8 mouse cellular contexts compared by ENCODE assay signal in genomic region chr9:48314194-48314593, GRCm38 (mm10). TPM values are rescaled to one million over a fixed set of nuclear protein-coding genes. Genes with fewer than 3 reads are reported as not detected.
DNase-seq lines count a peak whose midpoint lies in the region; ATAC-seq lines count a peak whose summit lies in the region.

No protein-coding gene starts in this region.

- peak overlapping the region; percentile 14; the same call in 1 of the 2 replicates for H3K4me2 ChIP-seq in neural tube, embryonic 14.5 days (ENCODE audit: low read depth, low read length)

- 16% methylated on average over 3 of the region's 3 CpGs for WGBS in neural tube, embryonic 14.5 days

- no peak overlapping the region for H3K4me3 ChIP-seq in neural tube, embryonic 14.5 days (ENCODE audit: low read depth, low read length)

- H3K9me3 ChIP-seq in neural tube, embryonic 14.5 days (ENCODE audit: control insufficient read depth, low read length), result no peaks in the 10 kb centered on the region

- H3K4me1 ChIP-seq in neural tube, embryonic 14.5 days (ENCODE audit: control insufficient read depth, insufficient read depth, low read length), result no peaks in the 10 kb centered on the region

- H3K36me3 ChIP-seq in neural tube, embryonic 14.5 days (ENCODE audit: control insufficient read depth, insufficient read depth, low read length), result no peaks in the 10 kb centered on the region

- H3K9ac ChIP-seq in neural tube, embryonic 14.5 days (replicated peaks; ENCODE audit: low read depth, low read length), result no peak overlapping the region

- DNase-seq in adrenal gland, postnatal 14 days, result peak; percentile 25
- no peak for DNase-seq in adrenal gland, postnatal 4 days (ENCODE audit: low spot score in 2 of 2)
- peak; percentile 4 for DNase-seq in ZHBTc4 (ENCODE audit: low read depth, low spot score)
- peak; percentile 27 to 32 for DNase-seq in heart, postnatal 14 days
- DNase-seq in layer of hippocampus, adult 9-11 months, result peak; percentile 8
- DNase-seq in spleen, postnatal 10 days (ENCODE audit: low spot score in 2 of 2), result no peak

- ATAC-seq in neural tube, embryonic 14.5 days (ENCODE audit: low read depth), result no peak; the same call in 1 of the 2 replicates
- no peak for ATAC-seq in megakaryocyte-erythroid progenitor cell, adult 5-6 weeks (replicated peaks; ENCODE audit: low FRiP score, low TSS enrichment, poor library complexity, severe bottlenecking)

- intact Hi-C loops in heart, postnatal 14 days (cut with DNase I), result no loop called here

- H3K27ac ChIP-seq in neural tube, embryonic 14.5 days (ENCODE audit: low read depth, low read length), result no peak overlapping the region

- H3K27me3 ChIP-seq in neural tube, embryonic 14.5 days (ENCODE audit: control insufficient read depth, insufficient read depth, low read length), result no peaks in the 10 kb centered on the region

RNA-seq across cellular contexts. Expression of gene Nxpe2, which starts 39.1 kb away (rescaled TPM):
- total RNA-seq in adrenal gland, postnatal 14 days (2021), result 4.9 and 8.0 TPM in 2 replicates
- 1 to 10 TPM; 6.3 to 9.2 TPM for total RNA-seq in adrenal gland, postnatal 4 days (2021)
- total RNA-seq in heart, postnatal 14 days (2021), result 1 to 10 TPM; 2.3 to 2.5 TPM
- polyA plus RNA-seq in neural tube, embryonic 14.5 days (2014; fragmentation: Nextera tagmentation; extraction: Ambion mirVana), result 0.77 and 1.2 TPM in 2 replicates
- total RNA-seq in megakaryocyte-erythroid progenitor cell, adult 5-6 weeks (2014; fragmentation: Nextera tagmentation), result 132 and 174 TPM in 2 replicates
- total RNA-seq in megakaryocyte-erythroid progenitor cell, adult 5-6 weeks (2017), result 89.5 and 143 TPM in 2 replicates

Comparison
In these comparisons a context has a peak if more than half of its experiments do, and no peak if none do; other contexts are left out.
1. DNase-seq: peak in adrenal gland, postnatal 14 days (single experiment), ZHBTc4 (single experiment), heart, postnatal 14 days (2 of 2) and layer of hippocampus, adult 9-11 months (single experiment); none in adrenal gland, postnatal 4 days (0 of 2) and spleen, postnatal 10 days (0 of 2).
2. RNA of gene Nxpe2, which starts 39.1 kb away (total RNA-seq): 89.5 to 174 TPM in megakaryocyte-erythroid progenitor cell, adult 5-6 weeks; 6.3 to 9.2 TPM in adrenal gland, postnatal 4 days, 4.9 to 8.0 TPM in adrenal gland, postnatal 14 days and 2.3 to 2.5 TPM in heart, postnatal 14 days; every median in the first group is over 4 times any median in the second.